Mouse (Mus musculus) ovary, postnatal 10 days (tissue): ENCODE results near the gene Hira.
A peak's percentile ranks its signal among the peaks of the same experiment; 100 is the strongest.
"Not testable (repeated sequence)": the region's sequence is repeated elsewhere in the genome, so short reads cannot be mapped to it uniquely, and the experiment has no call there.

Experiments used
- DNase-seq: peaks from one replicate; pipeline ENCODE4 v3.0.0; 2022; ENCODE audit warnings: low spot score

The Hira gene

GRCm38 (mm10) chr16:18876442-18877308 lies at the start of gene Hira, which contains the start of gene Mrpl40:
Gene Hira, plus strand, starts transcription at chr16:18877037.
Gene Mrpl40, minus strand, starts transcription at chr16:18876862.
- peak; percentile 88 for DNase-seq

GRCm38 (mm10) chr16:18828630-18829029 lies 48.2 kb upstream of the Hira start:
- no peak for DNase-seq

- no peak for DNase-seq
Observed at GRCm38 (mm10) chr16:18829102-18829501, 47.7 kb upstream of the Hira start.

- no peak for DNase-seq
Observed at GRCm38 (mm10) chr16:18833486-18833885, 43.4 kb upstream of the Hira start.

- no peak for DNase-seq
Observed at GRCm38 (mm10) chr16:18836073-18836467, 40.8 kb upstream of the Hira start.

GRCm38 (mm10) chr16:18836468-18837208 lies 40.2 kb upstream of the Hira start, which contains the start of the genes 2510002D24Rik and Gm28539:
Gene 2510002D24Rik, plus strand, starts transcription at chr16:18836578.
Gene Gm28539, plus strand, starts transcription at chr16:18836584.
- peak; percentile 85 for DNase-seq

GRCm38 (mm10) chr16:18838346-18838745 lies 38.5 kb upstream of the Hira start:
- DNase-seq, result no peak

- DNase-seq, result no peak
Observed at GRCm38 (mm10) chr16:18846301-18846820, 30.5 kb upstream of the Hira start.

- DNase-seq, result not testable (repeated sequence)
Observed at GRCm38 (mm10) chr16:18849521-18850190, 27.2 kb upstream of the Hira start.

- no peak for DNase-seq
Observed at GRCm38 (mm10) chr16:18858551-18858950, 18.3 kb upstream of the Hira start.

GRCm38 (mm10) chr16:18860186-18860585 lies 16.7 kb upstream of the Hira start:
- DNase-seq, result no peak

GRCm38 (mm10) chr16:18870495-18870894 lies 6.3 kb upstream of the Hira start:
- not testable (repeated sequence) for DNase-seq

GRCm38 (mm10) chr16:18876091-18876441 lies 771 bp upstream of the Hira start:
- DNase-seq, result no peak

GRCm38 (mm10) chr16:18877386-18878090 lies 701 bp downstream of the Hira start:
- DNase-seq, result peak; percentile 23

- no peak for DNase-seq
Observed at GRCm38 (mm10) chr16:18878091-18878720, 1.4 kb downstream of the Hira start.

GRCm38 (mm10) chr16:18884044-18884443 lies 7.2 kb downstream of the Hira start:
- no peak for DNase-seq

- DNase-seq, result no peak
Observed at GRCm38 (mm10) chr16:18893840-18894372, 17.1 kb downstream of the Hira start.

- DNase-seq, result no peak
Observed at GRCm38 (mm10) chr16:18895249-18895648, 18.4 kb downstream of the Hira start.

- DNase-seq, result no peak
Observed at GRCm38 (mm10) chr16:18896429-18896828, 19.6 kb downstream of the Hira start.

- DNase-seq, result no peak
Observed at GRCm38 (mm10) chr16:18905648-18906047, 28.8 kb downstream of the Hira start.

- DNase-seq, result no peak
Observed at GRCm38 (mm10) chr16:18916064-18916463, 39.2 kb downstream of the Hira start.
